Mouse (Mus musculus): ENCODE data around the gene Tmem239. TPM values are rescaled to one million over a fixed set of nuclear protein-coding genes. Genes with fewer than 3 reads are reported as not detected.

Gene Tmem239
- total RNA-seq, 2 experiments from 2014 or later: not detected

DNA sequence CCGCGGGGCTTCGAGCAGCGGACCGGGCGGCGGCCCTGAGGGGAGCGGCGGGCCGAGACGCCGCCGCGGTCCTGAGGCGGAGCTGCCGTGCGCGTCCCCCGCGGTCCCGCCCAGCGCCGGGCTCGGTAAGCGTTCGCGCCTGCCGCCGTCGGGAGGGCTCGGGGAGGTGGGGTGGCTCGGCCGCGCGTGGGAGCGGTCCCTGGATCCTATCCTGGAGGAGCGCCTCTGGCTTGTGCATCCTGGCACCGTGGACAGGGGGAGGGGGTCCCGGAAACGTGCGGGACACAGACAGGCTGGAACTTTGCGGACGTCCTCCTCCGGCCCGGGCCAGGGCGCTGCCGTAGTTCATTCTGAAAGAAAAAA lies 44.1 kb downstream of the Tmem239 start:
- DNase-seq (ENCODE audit: low spot score): peak; percentile 64

DNA sequence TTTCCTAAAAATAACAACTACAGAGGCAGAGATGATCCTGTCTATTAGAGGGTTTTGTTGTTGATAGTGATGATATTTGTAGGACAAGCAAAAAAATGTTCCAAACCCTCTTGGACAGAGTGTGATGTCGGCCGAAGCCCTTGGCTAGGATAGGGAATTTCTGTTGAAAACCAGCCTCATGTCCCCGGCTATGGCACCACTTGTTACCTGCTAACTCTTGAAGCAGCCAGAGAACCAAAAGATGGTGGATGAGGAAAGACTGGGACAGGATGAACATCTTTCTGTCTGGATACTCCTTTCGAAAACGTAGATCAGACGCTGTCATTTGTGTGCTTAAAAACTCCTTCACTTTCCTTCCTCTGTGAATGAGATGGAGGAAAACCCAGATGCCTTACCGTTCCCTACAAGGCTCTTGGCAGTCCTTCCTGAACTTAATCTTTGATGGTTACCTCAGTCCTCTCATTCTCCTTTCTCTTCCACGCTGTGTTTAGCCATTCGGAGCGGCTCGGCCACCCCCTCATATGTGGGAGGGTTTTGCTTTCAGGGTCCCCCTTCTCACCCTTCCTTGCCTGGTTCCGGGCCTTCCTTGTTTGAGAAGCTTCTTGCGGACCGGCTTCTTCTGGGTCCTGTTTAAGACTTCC lies 44.9 kb downstream of the Tmem239 start:
- DNase-seq (ENCODE audit: low spot score): no peak

DNA sequence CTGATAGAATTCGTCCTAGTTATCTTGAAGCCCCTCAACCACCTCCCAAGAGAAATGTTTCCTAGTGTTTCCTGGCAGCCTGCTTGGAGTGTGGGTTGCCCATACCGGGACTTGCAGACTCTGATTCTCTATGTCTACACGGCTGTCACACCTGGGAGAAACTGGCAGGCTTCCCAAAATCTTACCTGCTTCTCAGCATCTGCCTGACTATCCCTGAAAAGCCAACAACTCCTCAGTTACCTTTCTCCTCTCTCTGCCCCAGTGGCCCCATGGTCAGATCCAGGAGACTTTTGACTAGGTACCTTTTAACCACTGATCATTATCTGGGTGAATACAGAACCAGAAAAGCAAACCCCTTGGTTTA lies 45.4 kb downstream of the Tmem239 start:
- DNase-seq (ENCODE audit: low spot score): no peak

DNA sequence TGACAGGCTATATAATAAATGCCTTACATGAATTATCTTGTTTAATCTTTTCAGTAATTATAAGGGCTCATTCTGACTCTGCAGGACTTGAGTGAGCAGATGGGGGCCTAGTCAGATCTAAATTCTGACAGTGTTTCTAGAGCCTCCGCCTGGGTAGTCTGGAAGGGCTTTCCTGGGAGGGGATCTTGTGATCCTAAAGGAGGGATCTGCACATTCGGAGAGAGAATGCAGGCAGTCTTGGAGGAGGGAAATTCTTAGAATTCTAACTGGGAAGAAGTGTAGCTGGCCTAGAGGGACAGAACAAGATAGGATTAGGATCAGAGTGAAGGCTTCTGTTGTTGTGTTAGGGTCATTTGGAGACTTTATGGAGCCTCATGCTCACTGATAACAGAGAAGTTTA lies 46.0 kb downstream of the Tmem239 start:
- DNase-seq (ENCODE audit: low spot score): no peak

DNA sequence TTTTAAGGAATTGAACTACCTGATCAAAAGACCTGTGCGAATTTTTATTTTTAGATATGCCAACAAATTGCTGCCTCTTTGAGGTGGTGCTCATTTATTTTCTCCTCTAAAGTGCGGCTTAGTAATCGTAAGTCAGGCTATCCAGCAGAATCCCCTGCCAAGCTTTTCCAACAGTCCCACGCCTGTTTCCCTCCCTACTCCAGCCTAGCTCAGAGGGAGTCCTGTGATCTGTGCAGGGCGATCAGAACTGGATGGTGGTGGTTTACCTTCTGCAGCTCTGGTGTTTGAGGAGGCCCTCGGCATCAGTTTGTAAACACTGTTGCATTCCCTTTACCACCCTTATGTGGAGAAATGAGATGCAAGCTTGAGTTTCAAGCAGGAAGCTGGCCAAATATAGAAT lies 47.1 kb downstream of the Tmem239 start:
- no peak for DNase-seq (ENCODE audit: low spot score)

DNA sequence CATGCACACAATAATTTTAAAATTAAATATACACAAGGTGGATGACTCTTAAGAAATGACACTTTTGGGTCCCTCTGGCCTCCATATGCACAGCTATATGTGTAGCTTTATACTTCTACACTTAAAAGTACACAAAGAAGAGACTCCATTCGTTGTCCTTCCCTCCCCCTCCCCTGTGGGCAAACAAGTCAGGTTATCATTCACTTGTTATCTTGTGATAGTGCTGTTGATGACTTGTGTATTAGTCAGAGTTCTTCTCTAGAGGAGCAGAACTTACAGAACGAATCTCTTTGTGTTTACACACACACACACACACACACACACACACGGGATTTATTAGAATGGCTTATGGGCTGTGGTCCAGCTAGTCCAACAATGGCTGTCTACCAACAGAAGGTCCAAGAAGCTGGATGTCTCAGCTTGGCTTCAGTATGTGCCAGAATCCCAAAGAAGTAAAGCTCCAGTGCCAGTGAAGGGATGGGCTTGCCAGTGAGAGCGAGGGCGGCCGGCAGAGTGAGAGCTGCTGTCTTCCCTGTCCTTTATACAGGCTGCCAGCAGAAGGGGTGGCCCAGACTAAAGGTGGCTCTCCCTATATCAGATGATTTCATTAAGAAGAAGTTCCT lies 48.6 kb downstream of the Tmem239 start:
- no peak for DNase-seq (ENCODE audit: low spot score)

Other genes with a start within 250 kb of the Tmem239 start
- 100 to 1,000 TPM; 122 to 131 TPM for gene Snrpb, start 227.1 kb upstream of the Tmem239 start, total RNA-seq (2021)
- gene Tmc2, start 211.3 kb upstream of the Tmem239 start, total RNA-seq (2021): not detected
- gene Nop56, start 132.0 kb upstream of the Tmem239 start, total RNA-seq (2021): 10 to 100 TPM; 23.8 to 29.5 TPM
- gene Idh3b, start 121.9 kb upstream of the Tmem239 start, total RNA-seq (2021): 100 to 1,000 TPM; 450 to 457 TPM
- under 1 TPM; 0.27 to 0.43 TPM for gene Ebf4, start 111.3 kb upstream of the Tmem239 start, total RNA-seq (2021)
- 1 to 10 TPM; 2.2 to 2.4 TPM for gene Cpxm1, start 8.9 kb upstream of the Tmem239 start, total RNA-seq (2021)
- gene Gm28372, start 1.2 kb upstream of the Tmem239 start, total RNA-seq (2021): not detected
- not detected for gene 1700020A23Rik, start 1.2 kb upstream of the Tmem239 start, total RNA-seq (2021)
- 10 to 100 TPM; 17.6 to 19.2 TPM for gene Vps16, start 17.9 kb downstream of the Tmem239 start, total RNA-seq (2021)
- gene Pced1a, start 18.2 kb downstream of the Tmem239 start, total RNA-seq (2021): 1 to 10 TPM; 4.2 to 4.8 TPM
- gene Ptpra, start 43.8 kb downstream of the Tmem239 start, total RNA-seq (2021): 10 to 100 TPM; 14.8 to 18.9 TPM
- gene Mrps26, start 157.3 kb downstream of the Tmem239 start, total RNA-seq (2021): 10 to 100 TPM; 45.8 to 46.0 TPM
- not detected for gene Oxt, start 169.7 kb downstream of the Tmem239 start, total RNA-seq (2021)
- gene Avp, start 176.1 kb downstream of the Tmem239 start, total RNA-seq (2021): not detected
- 1 to 10 TPM; 5.8 to 6.2 TPM for gene Fastkd5, start 223.5 kb downstream of the Tmem239 start, total RNA-seq (2021)
- 1 to 10 TPM; 5.2 TPM for gene Ubox5, start 223.6 kb downstream of the Tmem239 start, total RNA-seq (2021)
- 1 to 10 TPM; 2.3 to 3.2 TPM for gene Lzts3, start 236.3 kb downstream of the Tmem239 start, total RNA-seq (2021)